Mouse (Mus musculus): ENCODE measurements at regions not wholly inside any gene's neighbourhood (a gene's known extent, or its start where the extent isn't known, plus 50 kb on each side); places are given as distances from the start of the nearest gene placed in this dataset.

DNA sequence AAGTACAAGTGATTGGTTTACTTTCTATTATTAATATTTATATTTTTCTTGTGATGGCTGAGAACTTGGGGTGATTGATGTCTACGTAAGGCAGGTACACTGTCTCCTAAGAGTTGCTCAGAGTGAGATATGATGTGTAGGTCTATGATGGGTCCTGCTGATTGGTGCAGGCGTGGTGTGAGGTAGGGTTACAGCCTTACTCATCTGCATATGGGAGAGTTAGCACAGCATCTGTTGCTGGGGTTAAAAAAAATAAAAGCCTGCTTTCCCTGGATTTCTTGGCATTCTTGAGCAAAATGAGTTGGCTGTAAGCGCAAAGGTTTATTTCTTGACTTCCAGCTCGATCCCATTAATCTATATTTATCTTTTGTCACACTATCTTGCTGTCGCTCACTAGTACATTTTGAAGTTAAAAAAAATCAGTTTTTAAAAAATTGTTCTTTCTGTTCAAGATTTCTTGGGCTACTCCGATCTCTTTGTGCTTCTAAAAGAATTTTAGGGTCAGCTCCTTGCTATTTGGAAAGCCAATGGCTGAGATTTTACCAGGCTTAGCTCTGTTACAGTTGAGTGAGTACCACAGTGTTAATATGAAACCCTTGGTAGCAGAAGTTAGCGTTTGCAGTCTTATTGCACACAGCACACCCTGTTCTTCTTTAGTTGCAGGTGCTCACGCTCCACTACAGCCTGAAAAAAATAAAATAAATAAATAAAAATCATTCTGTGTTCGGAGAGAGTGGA is 482.0 kb downstream of the Plekhb2 start:
- DNase-seq, result no peak

- DNase-seq, result no peak
Observed at GRCm38 (mm10) chr1:35332340-35332684, 482.5 kb downstream of the Plekhb2 start.

- DNase-seq, result no peak
Observed at GRCm38 (mm10) chr1:35337647-35338046, 487.9 kb downstream of the Plekhb2 start.

DNA sequence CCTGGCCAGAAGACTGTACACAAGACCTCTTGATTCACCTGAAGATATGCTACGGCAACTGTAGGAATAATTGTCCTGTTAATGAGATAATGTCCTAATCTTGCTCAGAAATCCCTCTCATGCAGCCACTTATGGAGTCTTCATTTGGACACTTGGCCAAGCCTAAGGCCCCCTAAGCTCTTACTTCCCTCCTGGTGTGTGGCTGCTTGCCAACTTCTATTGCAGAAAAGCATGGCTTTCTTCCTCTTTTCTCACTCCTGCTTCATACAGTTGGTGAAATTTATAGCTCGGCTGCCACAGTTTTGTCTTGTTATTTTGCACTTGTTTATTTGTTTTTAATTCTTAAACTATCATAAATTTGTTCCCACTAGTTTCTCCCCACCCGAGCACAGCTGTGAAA is 488.4 kb downstream of the Plekhb2 start:
- no peak for DNase-seq

GRCm38 (mm10) chr1:35344539-35344938 is 494.8 kb downstream of the Plekhb2 start:
- DNase-seq, result no peak

- DNase-seq, result peak; percentile 31
Observed at GRCm38 (mm10) chr1:35348294-35348693, 498.5 kb downstream of the Plekhb2 start.

- DNase-seq, result no peak
Observed at GRCm38 (mm10) chr1:35358981-35359380, 509.2 kb downstream of the Plekhb2 start.

DNA sequence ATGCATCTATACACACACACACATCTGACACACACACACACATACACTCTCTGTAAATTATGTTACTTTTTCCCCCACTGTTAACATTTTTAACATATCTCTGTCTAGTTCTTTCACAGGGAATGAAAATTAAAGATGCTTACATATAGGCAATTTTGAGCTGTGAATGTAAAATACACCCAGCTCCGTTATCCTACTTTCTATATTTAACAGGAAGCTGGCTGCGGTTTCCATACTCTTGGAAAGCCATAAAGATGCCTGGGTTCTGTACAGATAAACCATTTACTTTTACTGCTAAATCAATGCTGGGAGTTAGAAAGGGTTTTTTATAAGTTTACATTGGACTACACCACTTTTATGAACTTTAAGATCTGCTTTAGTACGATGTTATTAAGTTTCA is 511.7 kb downstream of the Plekhb2 start:
- no peak for DNase-seq

GRCm38 (mm10) chr1:35362836-35363235 is 513.1 kb downstream of the Plekhb2 start:
- no peak for DNase-seq

- DNase-seq, result no peak
Observed at GRCm38 (mm10) chr1:35366559-35366958, 516.8 kb downstream of the Plekhb2 start.

GRCm38 (mm10) chr1:35372751-35373150 is 523.0 kb downstream of the Plekhb2 start:
- DNase-seq, result no peak

DNA sequence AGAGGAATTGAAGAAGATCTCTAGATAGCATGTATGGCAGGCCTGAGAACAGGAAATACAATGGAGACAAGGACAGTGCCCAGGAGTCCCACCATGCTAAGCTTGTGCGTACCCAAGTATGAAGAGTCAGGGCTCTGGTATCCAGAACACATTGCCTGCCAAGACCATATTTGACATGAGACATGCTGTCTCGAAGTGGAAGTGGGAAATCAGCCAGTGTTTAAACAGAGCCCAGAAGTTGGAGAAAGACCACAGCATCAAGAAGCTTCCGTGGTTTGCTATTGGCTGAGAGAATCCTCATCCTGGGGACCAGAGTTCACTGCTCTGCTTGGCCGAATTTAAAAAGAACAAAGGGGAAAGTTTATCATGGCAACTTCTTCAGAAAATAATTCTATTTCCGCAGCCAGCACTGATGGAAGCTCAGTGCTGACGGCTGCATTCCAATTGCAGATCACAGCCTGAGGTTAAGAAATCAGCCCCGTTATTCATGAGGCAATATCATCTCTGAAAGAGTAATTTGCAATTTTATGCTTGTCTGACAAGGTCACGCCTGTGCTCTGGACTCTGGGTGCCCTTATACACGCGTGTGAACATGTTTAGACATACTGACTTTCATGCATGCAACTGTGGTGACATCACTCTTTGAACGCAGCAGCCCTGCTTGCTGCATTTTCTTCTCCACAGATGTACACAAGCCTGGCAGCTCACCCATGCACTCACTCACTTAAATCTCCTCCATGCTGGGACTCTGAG is 531.0 kb downstream of the Plekhb2 start:
- no peak for DNase-seq

DNA sequence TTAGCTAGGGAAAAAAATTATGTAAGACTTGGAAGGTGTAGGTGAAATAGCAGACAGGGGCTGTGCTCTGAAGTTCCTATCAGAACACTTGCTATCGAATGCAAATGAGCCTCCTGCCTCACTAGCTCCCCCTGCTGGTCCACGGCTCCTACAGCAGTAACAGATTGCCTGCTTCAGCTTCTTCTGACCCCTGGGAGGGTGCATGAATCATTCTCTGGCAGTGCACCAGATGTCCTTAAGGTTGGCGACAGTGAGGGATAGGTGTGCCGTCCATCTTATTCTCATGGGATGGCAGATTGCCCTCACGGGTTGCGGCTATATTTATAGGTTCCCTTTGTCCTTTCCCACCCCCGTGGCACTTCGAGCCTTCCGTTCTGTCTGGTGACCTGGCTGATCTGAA is 535.7 kb downstream of the Plekhb2 start:
- peak; percentile 72 for DNase-seq

GRCm38 (mm10) chr1:35388181-35388580 is 538.4 kb downstream of the Plekhb2 start:
- DNase-seq, result peak; percentile 35

GRCm38 (mm10) chr1:35390371-35390770 is 540.6 kb downstream of the Plekhb2 start:
- no peak for DNase-seq

DNA sequence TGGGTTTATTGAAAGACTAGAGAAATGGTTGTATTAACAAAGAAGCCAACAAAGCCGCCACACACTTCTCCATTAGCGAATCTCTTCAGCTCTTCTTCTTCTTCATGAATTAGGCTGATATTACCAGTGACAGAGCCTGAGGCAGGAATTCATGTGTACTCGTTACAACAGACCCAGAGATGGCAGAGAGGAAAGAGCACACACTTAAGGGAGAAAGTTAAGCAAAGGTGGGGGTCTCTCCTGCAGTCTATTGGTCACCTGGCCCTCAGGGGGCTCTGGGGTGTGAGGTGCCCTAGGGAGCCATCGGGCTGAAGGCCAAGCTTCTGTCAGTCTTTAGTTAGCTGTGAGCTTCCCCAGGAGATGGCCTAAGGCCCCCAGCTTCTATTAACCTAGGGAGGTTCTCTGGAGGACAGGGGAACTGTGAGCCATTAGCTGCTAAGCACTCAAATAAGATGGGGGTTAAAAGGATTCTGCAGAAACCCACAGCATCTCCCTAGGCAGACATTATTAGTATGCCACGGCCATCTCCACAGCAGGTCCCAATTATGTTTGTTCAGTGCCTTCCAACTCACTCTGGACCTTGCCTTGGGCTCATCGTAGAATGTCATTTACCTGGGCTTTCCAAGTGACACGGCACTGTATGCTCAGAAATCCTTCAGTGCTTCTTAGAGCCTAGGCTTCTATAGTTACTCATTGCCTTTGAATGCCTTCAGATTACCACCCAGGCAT is 541.2 kb downstream of the Plekhb2 start:
- DNase-seq, result no peak

DNA sequence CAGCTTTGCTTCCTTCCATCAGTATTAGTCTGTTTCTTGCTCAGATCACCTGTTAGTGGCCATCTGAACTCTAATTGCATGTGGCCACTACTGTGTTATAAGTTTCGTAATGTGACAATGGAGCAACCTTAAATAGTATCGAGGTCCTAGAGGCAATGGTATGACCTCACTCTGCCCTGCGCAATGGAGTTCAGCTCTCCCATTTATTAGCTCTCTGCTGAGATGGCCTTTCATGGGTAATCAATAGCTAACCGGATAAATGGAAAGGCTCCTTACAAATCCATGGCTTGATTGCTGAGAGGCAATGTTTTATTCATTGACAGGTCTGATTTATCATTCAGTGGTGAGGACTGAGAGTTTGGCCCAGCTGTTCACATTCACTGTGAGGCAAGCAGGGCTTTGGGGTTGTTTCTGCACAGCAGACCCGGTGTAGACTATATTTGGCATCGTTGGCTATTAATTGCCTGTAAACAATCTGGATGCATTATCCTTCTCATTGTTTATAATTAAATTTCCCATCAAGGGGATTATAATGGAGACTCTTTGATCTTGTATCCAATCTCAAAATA is 543.9 kb downstream of the Plekhb2 start:
- no peak for DNase-seq

DNA sequence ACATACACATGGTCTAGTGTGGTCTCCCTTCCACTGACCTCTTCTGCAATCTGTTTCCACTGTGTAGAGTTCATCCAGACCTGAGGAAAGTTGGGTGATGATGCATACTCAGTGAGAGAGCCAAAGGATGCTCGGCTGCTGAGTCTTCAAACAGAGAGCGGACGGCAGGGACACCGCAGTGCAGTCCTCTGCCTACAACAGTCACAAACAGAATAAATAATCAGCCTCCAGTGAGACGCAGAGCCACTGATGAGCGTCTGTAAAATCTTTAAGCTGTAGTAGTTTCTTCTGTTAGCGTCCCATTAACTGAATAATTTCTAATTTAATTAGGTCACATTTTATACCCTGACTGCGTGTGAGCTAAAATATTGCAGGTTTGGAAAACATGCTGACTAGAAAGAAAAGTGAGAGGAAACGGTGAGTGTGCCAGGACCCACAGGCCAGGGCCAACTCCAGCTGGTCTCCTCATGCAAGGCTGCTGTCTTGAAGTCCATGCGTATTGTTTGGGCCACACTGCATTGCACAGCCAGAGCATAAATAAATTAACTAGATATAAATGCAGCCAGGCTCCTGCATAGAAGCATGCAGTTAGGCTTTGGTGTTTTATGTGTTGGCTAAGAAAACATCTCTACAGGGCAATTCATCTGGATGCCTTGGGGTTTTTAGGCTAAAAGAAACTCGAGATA is 551.0 kb downstream of the Plekhb2 start:
- no peak for DNase-seq

GRCm38 (mm10) chr1:35402995-35403394 is 553.2 kb downstream of the Plekhb2 start:
- no peak for DNase-seq

DNA sequence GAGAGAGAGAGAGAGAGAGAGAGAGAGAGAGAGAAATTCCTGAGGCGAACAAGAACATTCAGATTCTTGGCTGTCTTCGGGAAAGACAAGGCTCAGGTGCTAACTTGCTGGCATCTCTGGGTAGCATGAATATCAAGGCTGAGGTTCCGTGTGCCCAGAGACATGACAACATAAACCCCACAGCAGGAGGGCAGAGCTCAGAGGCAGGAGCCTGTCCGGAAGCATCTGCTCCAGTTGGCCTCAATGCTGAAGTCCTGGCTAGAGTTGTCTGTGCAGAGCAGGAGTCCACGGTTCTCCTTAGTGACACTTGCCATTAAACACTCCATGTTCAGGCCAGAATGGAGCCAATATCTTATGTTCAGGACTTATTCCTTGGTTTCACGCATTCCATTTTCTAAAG is 555.6 kb downstream of the Plekhb2 start:
- no peak for DNase-seq

DNA sequence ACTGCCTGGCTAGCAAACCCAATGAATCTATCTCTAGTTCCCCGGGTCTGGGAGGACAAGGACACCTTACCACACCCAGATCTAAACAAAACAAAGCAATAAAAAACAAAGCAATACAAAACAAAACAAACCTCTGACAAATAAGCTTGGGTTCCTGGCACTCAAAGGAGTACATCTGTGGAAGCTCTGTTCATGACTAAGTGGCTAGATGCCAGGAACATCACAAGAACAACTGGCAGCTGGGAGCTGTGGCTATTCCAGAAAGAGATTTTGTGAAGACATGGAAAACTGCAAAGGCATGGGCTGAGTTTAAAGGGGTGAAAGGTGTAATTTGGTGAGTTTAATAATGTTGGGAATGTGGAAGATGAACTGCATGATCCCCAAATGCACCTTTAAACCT is 565.9 kb downstream of the Plekhb2 start:
- no peak for DNase-seq

DNA sequence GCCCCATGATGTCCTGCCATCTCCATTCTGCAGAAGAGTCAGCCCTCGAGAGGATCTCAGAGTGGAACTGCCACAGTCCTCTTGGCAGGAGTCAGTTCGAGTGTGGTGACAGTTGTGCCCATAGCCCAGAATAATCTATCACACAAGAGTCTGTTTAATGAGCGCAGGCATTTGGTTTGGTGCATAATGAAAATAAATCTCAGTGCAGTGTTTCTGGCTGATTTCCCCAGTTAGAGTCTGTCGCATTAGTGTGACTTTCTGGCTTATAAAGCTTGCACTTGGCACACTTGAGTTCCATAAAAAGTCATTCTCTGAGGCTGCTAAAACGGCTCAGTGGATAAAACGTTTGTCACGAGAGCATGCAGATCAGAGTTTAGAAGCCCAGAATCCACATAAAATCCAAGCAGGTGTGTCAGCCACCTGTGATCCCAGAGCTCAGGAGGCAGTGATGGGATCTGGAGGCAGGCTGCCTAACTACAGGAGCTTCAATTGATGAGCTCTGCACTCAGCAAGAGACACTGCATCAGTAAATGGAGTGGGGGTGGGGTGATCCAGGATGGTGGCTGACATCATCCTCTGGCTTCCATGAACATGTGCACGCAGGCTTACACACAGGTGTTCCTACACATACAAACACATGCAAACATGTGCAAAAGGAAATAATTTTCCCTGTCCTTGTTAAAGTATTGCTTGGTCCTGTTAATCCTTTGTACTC is 578.5 kb downstream of the Plekhb2 start:
- no peak for DNase-seq
